Mouse (Mus musculus) liver, adult (tissue): ENCODE measurements at regions not wholly inside any gene's neighbourhood (a gene's known extent, or its start where the extent isn't known, plus 50 kb on each side); places are given as distances from the start of the nearest gene placed in this dataset.

Source experiments
- GATA4 ChIP-seq: IDR thresholded peaks from 2 replicates; pipeline ENCODE4 v1.6.1; 2014; ENCODE audit warnings: mild to moderate bottlenecking, low read length; ENCODE audit not compliant: insufficient replicate concordance

DNA sequence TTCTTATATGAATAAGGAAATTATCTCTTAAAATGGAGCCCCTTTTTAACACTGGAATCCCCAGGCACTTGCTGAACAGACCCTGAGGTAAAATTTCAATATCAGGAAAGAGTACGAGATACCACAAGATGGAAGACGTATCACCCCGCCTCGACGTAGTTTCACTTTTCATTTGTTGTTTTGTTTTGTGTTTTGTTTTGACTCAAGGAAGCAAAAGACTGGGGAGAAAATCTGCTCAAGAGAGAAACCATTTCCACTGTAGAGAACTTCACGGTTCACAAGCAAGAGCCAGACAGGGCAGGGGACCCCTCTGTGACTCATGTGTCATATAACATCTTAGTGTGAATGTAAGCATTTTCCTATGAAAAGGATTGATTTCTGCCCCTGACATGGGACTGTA, 300.6 kb upstream of the Nrp1 start:
- TF ChIP-seq GATA4, result no peak

DNA sequence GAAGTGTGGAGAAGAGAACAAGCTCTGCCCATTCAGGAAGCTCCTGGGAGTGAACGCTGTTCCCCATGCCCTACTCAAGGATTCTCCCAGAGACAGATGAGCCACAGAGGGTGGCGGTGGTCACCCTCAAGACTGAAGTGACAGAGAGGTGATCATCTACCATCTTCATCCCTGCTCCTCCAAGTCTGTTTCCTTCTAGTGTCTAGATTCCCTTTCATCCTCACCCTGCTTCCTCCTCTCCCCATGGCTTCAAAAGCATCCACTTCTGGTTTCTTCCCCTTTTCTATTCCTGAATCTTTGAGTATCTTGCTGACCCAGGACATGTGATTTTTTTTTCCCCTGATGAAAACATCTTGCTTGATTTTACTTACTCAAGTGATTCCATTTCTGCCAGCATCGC, 298.6 kb upstream of the Nrp1 start:
- TF ChIP-seq GATA4, result no peak

DNA sequence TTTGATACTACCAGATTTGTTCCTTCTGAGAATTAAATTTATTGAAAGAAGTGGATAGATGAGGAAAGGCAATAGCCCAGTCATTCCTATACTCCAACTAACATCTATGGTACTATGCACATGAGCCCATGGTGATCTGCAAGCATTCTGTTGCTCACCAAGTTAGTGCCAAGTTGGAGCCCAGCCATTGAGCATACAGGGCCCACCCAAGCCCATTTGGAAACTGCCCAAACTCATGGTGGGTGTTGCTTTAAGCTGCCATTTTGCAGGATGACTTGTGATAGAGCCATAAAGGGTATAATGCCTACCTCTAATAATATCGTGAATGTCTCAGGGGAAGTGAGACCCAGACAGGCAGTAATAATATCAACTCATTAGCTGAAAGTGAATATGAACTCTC, 294.2 kb upstream of the Nrp1 start:
- no peak for TF ChIP-seq GATA4

- TF ChIP-seq GATA4, result no peak
Measured at GRCm38 (mm10) chr8:128065127-128065526, 293.3 kb upstream of the Nrp1 start.

DNA sequence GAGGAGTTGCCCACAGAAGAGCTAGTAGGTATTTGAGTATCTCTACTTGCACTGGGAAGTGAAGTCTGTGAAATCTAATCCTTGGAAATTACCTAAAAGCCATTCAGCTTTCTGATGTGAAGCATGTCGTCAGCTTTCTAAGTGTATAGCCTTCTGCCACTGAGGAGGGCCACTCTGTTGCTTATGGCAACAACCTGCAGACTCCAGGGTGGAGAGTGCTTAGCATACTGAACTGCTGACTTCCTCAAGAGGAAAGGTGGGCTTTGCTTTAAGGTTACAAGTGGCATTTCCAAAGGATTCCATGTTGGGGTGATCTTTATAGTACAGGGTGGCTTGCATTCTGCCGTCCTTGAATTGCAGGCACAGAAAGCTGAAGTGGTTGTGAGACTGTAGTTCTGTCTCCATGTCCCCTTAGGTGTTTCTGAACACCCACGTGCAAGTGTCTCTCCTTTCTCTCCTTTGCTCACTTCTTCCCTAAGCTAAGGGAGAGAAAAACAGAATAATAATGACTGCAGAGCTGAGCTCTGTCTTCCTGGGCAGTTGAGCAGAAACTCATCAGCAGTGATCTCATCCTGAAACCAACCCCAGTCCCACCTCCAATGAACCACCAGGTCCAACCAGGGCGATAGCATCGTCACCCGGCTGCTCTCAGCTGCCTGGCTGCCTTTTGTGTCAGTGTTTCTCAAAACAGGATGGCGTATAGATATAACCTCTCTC, 292.3 kb upstream of the Nrp1 start:
- TF ChIP-seq GATA4, result no peak

- TF ChIP-seq GATA4, result no peak
Measured at GRCm38 (mm10) chr8:128069749-128070148, 288.7 kb upstream of the Nrp1 start.

GRCm38 (mm10) chr8:128075566-128075965, 282.8 kb upstream of the Nrp1 start:
- TF ChIP-seq GATA4, result no peak

DNA sequence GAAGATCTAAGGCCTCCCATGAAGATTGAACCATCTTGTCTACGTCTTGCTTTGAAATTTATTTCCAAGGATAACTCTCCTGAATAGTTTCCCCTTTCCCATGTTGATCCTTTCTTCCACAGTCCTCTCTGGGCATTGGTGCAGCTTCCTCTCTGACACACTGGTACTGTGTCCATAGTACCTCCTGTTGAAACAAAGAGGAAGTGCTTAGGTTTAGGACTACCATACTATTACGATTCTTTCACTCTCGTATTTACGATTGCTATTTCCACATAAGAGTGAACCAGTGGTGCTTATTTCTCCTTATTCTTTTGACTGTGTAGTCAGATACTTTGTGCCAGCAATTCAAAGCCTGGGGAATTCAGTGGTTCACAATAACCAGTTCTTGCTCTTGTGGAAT, 282.2 kb upstream of the Nrp1 start:
- TF ChIP-seq GATA4, result no peak

GRCm38 (mm10) chr8:128078740-128079139, 279.7 kb upstream of the Nrp1 start:
- TF ChIP-seq GATA4, result no peak

- TF ChIP-seq GATA4, result no peak
Measured at GRCm38 (mm10) chr8:128085800-128086199, 272.6 kb upstream of the Nrp1 start.

GRCm38 (mm10) chr8:128087500-128087899, 270.9 kb upstream of the Nrp1 start:
- TF ChIP-seq GATA4, result no peak

DNA sequence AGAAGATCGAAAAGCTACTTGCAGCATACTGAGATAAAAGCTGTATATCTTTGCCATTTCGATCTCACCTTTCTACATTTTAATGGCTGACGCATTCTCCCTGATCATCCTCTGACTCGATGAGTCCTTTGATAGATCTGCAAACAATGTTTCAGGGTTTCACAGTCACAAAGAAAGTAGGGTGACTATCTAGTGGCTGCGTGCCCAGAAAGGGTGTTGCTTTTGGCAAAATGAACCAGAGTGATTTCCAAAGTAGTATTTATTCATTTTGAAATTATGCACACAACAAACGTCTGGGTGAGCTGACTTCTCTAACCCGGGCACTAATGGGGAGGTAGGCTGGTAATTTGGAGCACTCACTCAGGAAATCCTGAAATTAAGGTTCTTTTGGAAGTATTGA, 265.6 kb upstream of the Nrp1 start:
- no peak for TF ChIP-seq GATA4

DNA sequence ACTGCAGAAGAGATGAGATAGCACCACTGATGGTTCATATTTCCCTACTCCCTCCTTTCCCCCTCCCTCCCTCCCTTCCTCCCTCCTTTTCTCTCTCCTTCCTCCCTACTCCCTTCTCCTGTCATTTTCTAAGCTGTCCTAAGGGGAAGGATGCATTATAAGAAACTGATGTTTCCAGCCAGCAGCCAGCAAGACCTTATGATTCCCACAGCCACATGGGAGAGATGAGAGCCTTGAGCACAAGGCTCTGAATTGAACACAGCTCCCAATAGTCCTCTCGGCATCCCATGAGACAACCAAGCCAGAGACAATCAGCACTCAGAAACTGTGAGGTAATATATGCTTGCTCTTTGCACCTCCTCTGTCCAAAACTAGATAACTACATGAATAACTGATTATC, 263.0 kb upstream of the Nrp1 start:
- TF ChIP-seq GATA4, result no peak

GRCm38 (mm10) chr8:128097601-128098000, 260.8 kb upstream of the Nrp1 start:
- no peak for TF ChIP-seq GATA4

DNA sequence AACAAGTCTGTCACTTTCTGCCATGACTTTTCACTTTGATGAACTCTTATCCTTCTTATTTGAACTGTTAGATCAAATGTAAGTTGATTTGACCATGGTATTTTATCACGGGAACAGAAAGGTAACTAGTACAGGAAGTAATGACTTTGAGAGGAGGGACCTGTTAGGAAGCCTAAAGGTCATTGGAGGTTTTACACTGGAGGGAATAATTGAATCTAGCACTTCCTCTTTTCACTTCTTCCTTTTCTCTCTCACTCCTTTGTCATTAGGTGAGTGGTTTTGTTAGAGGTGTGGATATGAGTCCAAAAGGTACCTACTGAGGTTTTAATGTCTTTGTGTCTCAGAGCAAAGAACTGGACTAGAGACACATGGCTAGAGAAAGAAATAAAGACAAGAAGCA, 255.0 kb upstream of the Nrp1 start:
- no peak for TF ChIP-seq GATA4

- TF ChIP-seq GATA4, result no peak
Measured at GRCm38 (mm10) chr8:128106569-128106968, 251.8 kb upstream of the Nrp1 start.

- no peak for TF ChIP-seq GATA4
Measured at GRCm38 (mm10) chr8:128107041-128107440, 251.4 kb upstream of the Nrp1 start.
